Mouse (Mus musculus) ES-Bruce4 (cell line): ENCODE measurements around the gene Aff3. TPM values are rescaled to one million over a fixed set of nuclear protein-coding genes. Genes with fewer than 3 reads are reported as not detected.

Source experiments
- H3K27ac ChIP-seq: 2 replicates; pipeline ENCODE4 v1.5.1; 2012; ENCODE audit warnings: low read length, inconsistent platforms; ENCODE audit not compliant: insufficient read depth
- H3K27me3 ChIP-seq: 2 replicates; pipeline ENCODE4 v1.6.1; 2012; ENCODE audit warnings: mild to moderate bottlenecking, low read length, inconsistent platforms; ENCODE audit not compliant: control insufficient read depth, poor library complexity, insufficient read depth, severe bottlenecking
- H3K36me3 ChIP-seq: 2 replicates; pipeline ENCODE4 v1.6.1; 2012; ENCODE audit warnings: inconsistent platforms, mild to moderate bottlenecking, low read length, moderate library complexity; ENCODE audit not compliant: control insufficient read depth, poor library complexity, insufficient read depth, severe bottlenecking
- H3K4me1 ChIP-seq: one replicate; pipeline ENCODE4 v1.8.1; 2011; ENCODE audit warnings: low read length; ENCODE audit not compliant: control insufficient read depth, insufficient read depth
- H3K4me3 ChIP-seq: 2 replicates; pipeline ENCODE4 v1.5.1; 2011; ENCODE audit warnings: low read depth, mild to moderate bottlenecking, low read length
- H3K9ac ChIP-seq: 2 replicates; pipeline ENCODE4 v1.6.1; 2012; ENCODE audit warnings: low read depth, mild to moderate bottlenecking, inconsistent platforms; ENCODE audit not compliant: poor library complexity, severe bottlenecking
- H3K9me3 ChIP-seq: replicated peaks from 2 replicates; pipeline ENCODE4 v1.6.1; 2012; ENCODE audit warnings: mild to moderate bottlenecking, low read length, inconsistent platforms; ENCODE audit not compliant: control insufficient read depth, poor library complexity, insufficient read depth, severe bottlenecking
- CTCF ChIP-seq: IDR thresholded peaks from one replicate; pipeline ENCODE4 v1.8.1; 2011; ENCODE audit warnings: low read depth, low read length
- EP300 ChIP-seq: IDR thresholded peaks from 2 replicates; pipeline ENCODE4 v1.6.1; 2011; ENCODE audit warnings: low read depth, low read length; ENCODE audit not compliant: insufficient read depth
- POLR2A ChIP-seq: IDR thresholded peaks from one replicate; pipeline ENCODE4 v1.8.1; 2011; ENCODE audit warnings: low read length; ENCODE audit not compliant: insufficient read depth
- polyA plus RNA-seq: library from polyadenylated mRNA; stranded (reverse); fragments of >200 nt; gene quantifications from 2 replicates; pipeline ENCODE4 v1.2.4, GENCODE M21; 2011; ENCODE audit warnings: low read depth; ENCODE audit not compliant: missing spikeins, insufficient read depth, insufficient read length

The Aff3 gene
- polyA plus RNA-seq, 1 experiment, result 9.2 TPM

DNA sequence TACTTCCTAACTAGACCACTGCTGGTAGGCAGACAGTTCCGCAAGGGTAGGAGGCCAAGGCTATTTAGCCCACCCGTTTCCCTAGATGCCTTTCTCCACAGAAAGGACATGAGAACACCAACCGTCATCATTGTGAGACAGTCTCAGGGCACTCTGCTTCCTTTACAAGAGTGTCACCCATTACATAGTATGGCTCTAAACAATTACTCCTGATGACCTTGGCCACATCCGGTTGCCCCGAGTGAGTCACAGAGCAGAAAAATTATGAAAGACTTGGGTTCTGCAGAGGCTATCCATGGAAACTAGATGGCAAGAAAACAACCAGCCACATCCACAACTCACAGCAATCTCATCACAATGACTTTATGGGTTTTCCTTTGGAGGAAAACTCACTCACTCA, 261.0 kb downstream of the Aff3 start:
- Histone ChIP-seq H3K27ac (no peak overlapping the region), H3K9ac (no peak overlapping the region), H3K4me3 (no peak overlapping the region)

DNA sequence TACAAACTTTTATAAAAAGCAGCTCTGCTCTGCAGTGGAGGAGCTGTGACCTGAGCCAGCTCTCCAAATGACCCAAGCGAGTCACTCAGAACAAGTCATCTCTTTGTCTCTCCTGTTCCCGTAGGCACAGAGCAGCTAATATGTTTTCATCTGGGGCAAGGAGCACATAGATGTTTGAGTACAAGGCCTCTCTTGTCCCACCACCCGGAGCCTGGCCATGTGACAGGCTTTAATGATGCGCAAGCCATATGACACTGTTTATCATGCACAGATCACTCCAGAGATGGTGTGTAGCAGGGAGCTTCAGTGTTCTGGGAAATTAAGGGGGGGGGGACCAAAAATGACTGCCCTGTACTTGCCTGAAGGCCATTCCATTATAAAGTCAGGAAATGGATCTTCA, 262.9 kb downstream of the Aff3 start:
- Histone ChIP-seq H3K4me1 (no peaks in the 10 kb centered on the region), H3K36me3 (no peaks in the 10 kb centered on the region), H3K4me3 (no peak overlapping the region), H3K27ac (no peak overlapping the region), H3K9ac (no peak overlapping the region), H3K27me3 (no peaks in the 10 kb centered on the region), H3K9me3 (no peaks in the 10 kb centered on the region)
- TF ChIP-seq POLR2A (no peak), EP300 (no peak), CTCF (no peak)

More for the DNA sequence above, 261.0 kb downstream of the Aff3 start:
- no peaks in the 10 kb centered on the region for H3K9me3 ChIP-seq
- H3K4me1 ChIP-seq, result no peaks in the 10 kb centered on the region
- no peaks in the 10 kb centered on the region for H3K27me3 ChIP-seq
- no peaks in the 10 kb centered on the region for H3K36me3 ChIP-seq
- TF ChIP-seq POLR2A, result no peak
- TF ChIP-seq CTCF, result no peak
- no peak for TF ChIP-seq EP300

DNA sequence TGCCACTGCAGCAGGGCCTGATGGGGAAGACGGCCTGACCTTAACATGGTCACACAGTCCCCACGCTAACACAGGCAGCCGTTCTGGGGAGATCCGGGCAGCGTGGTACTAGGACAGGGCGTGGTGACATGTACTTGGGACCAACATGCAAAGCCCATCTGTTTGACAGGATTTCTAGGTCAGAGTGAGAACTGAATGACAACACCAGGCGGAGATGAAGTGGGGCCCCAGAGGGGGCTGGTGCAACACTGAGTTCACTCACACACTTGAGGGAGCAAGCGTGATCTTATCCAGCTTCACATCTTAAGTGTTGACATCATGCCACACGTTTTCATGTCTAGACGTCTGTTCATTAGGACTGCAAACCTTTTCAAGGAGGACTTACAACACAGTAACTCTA, 265.5 kb downstream of the Aff3 start:
- Histone ChIP-seq H3K4me3 (no peak overlapping the region), H3K36me3 (no peaks in the 10 kb centered on the region), H3K9ac (no peak overlapping the region), H3K9me3 (no peaks in the 10 kb centered on the region), H3K27ac (no peak overlapping the region), H3K4me1 (peaks cover 3% of the 10 kb centered on the region), H3K27me3 (no peaks in the 10 kb centered on the region)
- TF ChIP-seq CTCF, result no peak
- no peak for TF ChIP-seq EP300
- TF ChIP-seq POLR2A, result no peak

- H3K27me3 ChIP-seq, result no peaks in the 10 kb centered on the region
- peaks cover 3% of the 10 kb centered on the region for H3K4me1 ChIP-seq
- no peaks in the 10 kb centered on the region for H3K9me3 ChIP-seq
- H3K36me3 ChIP-seq, result no peaks in the 10 kb centered on the region
- TF ChIP-seq POLR2A (no peak), EP300 (no peak), CTCF (no peak)
- no peak overlapping the region for H3K4me3 ChIP-seq
- H3K27ac ChIP-seq, result no peak overlapping the region
- no peak overlapping the region for H3K9ac ChIP-seq
Observed at GRCm38 (mm10) chr1:38398566-38398965, 266.2 kb downstream of the Aff3 start.

DNA sequence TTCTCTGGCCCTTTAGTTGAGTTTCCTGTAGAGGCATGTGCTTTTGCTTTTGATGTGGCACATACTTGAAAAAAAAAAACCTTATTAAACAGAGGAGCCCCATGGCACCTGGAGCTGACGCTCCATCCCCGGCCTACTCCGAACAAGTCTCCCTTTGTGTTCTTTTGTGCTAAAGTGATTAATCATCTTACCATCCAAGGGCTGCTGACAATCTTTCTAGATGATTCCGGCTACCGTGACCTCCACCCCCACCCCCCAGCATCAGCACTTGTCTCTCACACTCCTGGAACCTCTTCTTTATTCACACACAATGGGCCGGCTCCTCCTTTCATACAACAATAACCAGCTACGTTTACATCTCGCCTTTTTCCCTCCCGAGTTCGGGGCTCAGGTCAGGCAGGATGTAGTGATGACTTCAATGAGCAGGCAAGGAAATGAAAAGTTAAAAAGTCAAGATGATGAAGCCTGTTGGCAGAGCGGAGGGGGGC, 269.5 kb downstream of the Aff3 start:
- Histone ChIP-seq H3K27me3 (no peaks in the 10 kb centered on the region), H3K27ac (no peak overlapping the region), H3K9me3 (no peaks in the 10 kb centered on the region), H3K4me3 (no peak overlapping the region), H3K9ac (no peak overlapping the region), H3K36me3 (no peaks in the 10 kb centered on the region), H3K4me1 (peaks cover 3% of the 10 kb centered on the region)
- TF ChIP-seq EP300 (no peak), POLR2A (no peak), CTCF (no peak)

- Histone ChIP-seq H3K27ac (no peak overlapping the region), H3K36me3 (no peaks in the 10 kb centered on the region), H3K4me3 (no peak overlapping the region), H3K27me3 (no peaks in the 10 kb centered on the region), H3K9me3 (no peaks in the 10 kb centered on the region), H3K9ac (no peak overlapping the region), H3K4me1 (peaks cover 3% of the 10 kb centered on the region)
- no peak for TF ChIP-seq POLR2A
- no peak for TF ChIP-seq EP300
Observed at GRCm38 (mm10) chr1:38394493-38394892, 270.3 kb downstream of the Aff3 start.
